Comparison of ENCODE assay signal across 7 mouse cellular contexts in genomic region chr11:32435410-32436060, GRCm38 (mm10). TPM values are rescaled to one million over a fixed set of nuclear protein-coding genes. Genes with fewer than 3 reads are reported as not detected.
A peak's percentile ranks its signal among the peaks of the same experiment; 100 is the strongest.
DNase-seq lines count a peak whose midpoint lies in the region; ATAC-seq and TF ChIP-seq lines count a peak whose summit lies in the region.

No protein-coding gene starts in this region.

- H3K27ac ChIP-seq in embryonic facial prominence, embryonic 10.5 days (replicated peaks) = peak overlapping the region; percentile 54; the same call in 1 of the 2 replicates
- H3K27ac ChIP-seq in heart, embryonic 16.5 days (ENCODE audit: low read length) = peak overlapping the region; percentile 71
- H3K27ac ChIP-seq in limb, embryonic 12.5 days = peak overlapping the region; percentile 80
- peak overlapping the region; percentile 85 for H3K27ac ChIP-seq in stomach, embryonic 16.5 days (ENCODE audit: low read length)
- H3K27ac ChIP-seq in thymus, adult 2 months (ENCODE audit: control insufficient read depth, insufficient read depth, low read length) = no peak overlapping the region

- H3K4me1 ChIP-seq in embryonic facial prominence, embryonic 10.5 days = peaks cover 7% of the 10 kb centered on the region
- H3K4me1 ChIP-seq in heart, embryonic 16.5 days (ENCODE audit: control insufficient read depth, insufficient read depth, low read length) = peaks cover 8% of the 10 kb centered on the region; the same call in 1 of the 2 replicates
- H3K4me1 ChIP-seq in limb, embryonic 12.5 days (replicated peaks) = peaks cover 9% of the 10 kb centered on the region
- peaks cover 14% of the 10 kb centered on the region for H3K4me1 ChIP-seq in stomach, embryonic 16.5 days (ENCODE audit: control insufficient read depth, insufficient read depth, low read length)
- H3K4me1 ChIP-seq in thymus, adult 2 months (replicated peaks; ENCODE audit: control insufficient read depth, insufficient read depth, low read length) = no peaks in the 10 kb centered on the region

- no peaks in the 10 kb centered on the region for H3K27me3 ChIP-seq in embryonic facial prominence, embryonic 10.5 days (replicated peaks; ENCODE audit: low read depth, poor library complexity, severe bottlenecking)
- no peaks in the 10 kb centered on the region for H3K27me3 ChIP-seq in heart, embryonic 16.5 days (ENCODE audit: control insufficient read depth, insufficient read depth, low read length)
- H3K27me3 ChIP-seq in limb, embryonic 12.5 days = no peaks in the 10 kb centered on the region
- no peaks in the 10 kb centered on the region for H3K27me3 ChIP-seq in stomach, embryonic 16.5 days (ENCODE audit: control insufficient read depth, insufficient read depth, low read length)
- H3K27me3 ChIP-seq in thymus, adult 2 months (ENCODE audit: control insufficient read depth, insufficient read depth, low read length) = no peaks in the 10 kb centered on the region

- H3K4me2 ChIP-seq in heart, embryonic 16.5 days (ENCODE audit: low read depth, low read length) = no peak overlapping the region
- no peak overlapping the region for H3K4me2 ChIP-seq in limb, embryonic 12.5 days
- no peak overlapping the region for H3K4me2 ChIP-seq in stomach, embryonic 16.5 days (ENCODE audit: low read depth, low read length)

- WGBS in embryonic facial prominence, embryonic 10.5 days = 68% methylated on average over 6 of the region's 6 CpGs
- WGBS in heart, embryonic 16.5 days = 43% methylated on average over 6 of the region's 6 CpGs
- 49% methylated on average over 6 of the region's 6 CpGs for WGBS in limb, embryonic 12.5 days
- 35% methylated on average over 6 of the region's 6 CpGs for WGBS in stomach, embryonic 16.5 days
- 84% methylated on average over 6 of the region's 6 CpGs for WGBS in thymus, adult 2 months

- no peaks in the 10 kb centered on the region for H3K9me3 ChIP-seq in embryonic facial prominence, embryonic 10.5 days
- 0 out of 2 replicates have a peak, but pooled peaks cover 3% of the 10 kb centered on the region for H3K9me3 ChIP-seq in heart, embryonic 16.5 days (replicated peaks; ENCODE audit: control insufficient read depth, low read length)
- H3K9me3 ChIP-seq in limb, embryonic 12.5 days = no peaks in the 10 kb centered on the region
- no peaks in the 10 kb centered on the region for H3K9me3 ChIP-seq in stomach, embryonic 16.5 days (replicated peaks; ENCODE audit: control insufficient read depth, low read length)

- no peak overlapping the region for H3K9ac ChIP-seq in heart, embryonic 16.5 days (ENCODE audit: low read length)
- 0 out of 2 replicates have a peak overlapping the region, but pooled peaks have one; percentile 27 for H3K9ac ChIP-seq in limb, embryonic 12.5 days (replicated peaks)
- H3K9ac ChIP-seq in stomach, embryonic 16.5 days (ENCODE audit: low read length) = 0 out of 2 replicates have a peak overlapping the region, but pooled peaks have one; percentile 12

- no peak for TF ChIP-seq POLR2A in thymus, adult 2 months (IDR thresholded peaks at IDR 0.05; ENCODE audit: control insufficient read depth, extremely low read depth, insufficient read depth, low read length, poor library complexity)

- H3K4me3 ChIP-seq in embryonic facial prominence, embryonic 10.5 days = no peak overlapping the region
- H3K4me3 ChIP-seq in heart, embryonic 16.5 days (ENCODE audit: low read length) = no peak overlapping the region
- H3K4me3 ChIP-seq in limb, embryonic 12.5 days (replicated peaks) = no peak overlapping the region
- H3K4me3 ChIP-seq in stomach, embryonic 16.5 days (replicated peaks; ENCODE audit: low read length) = no peak overlapping the region
- no peak overlapping the region for H3K4me3 ChIP-seq in thymus, adult 2 months (ENCODE audit: control insufficient read depth, insufficient read depth, low read length)

- no peaks in the 10 kb centered on the region for H3K36me3 ChIP-seq in embryonic facial prominence, embryonic 10.5 days (replicated peaks)
- H3K36me3 ChIP-seq in heart, embryonic 16.5 days (ENCODE audit: control insufficient read depth, insufficient read depth) = no peaks in the 10 kb centered on the region
- no peaks in the 10 kb centered on the region for H3K36me3 ChIP-seq in limb, embryonic 12.5 days
- no peaks in the 10 kb centered on the region for H3K36me3 ChIP-seq in stomach, embryonic 16.5 days (ENCODE audit: control insufficient read depth, insufficient read depth, low read length)
- no peaks in the 10 kb centered on the region for H3K36me3 ChIP-seq in thymus, adult 2 months (ENCODE audit: control insufficient read depth, insufficient read depth, low read length)

- TF ChIP-seq CTCF in thymus, adult 2 months (IDR thresholded peaks at IDR 0.05; ENCODE audit: borderline replicate concordance, control insufficient read depth, extremely low read depth, insufficient read depth, low read length, poor library complexity) = no peak

- ATAC-seq in heart, embryonic 16.5 days (replicated peaks; ENCODE audit: extremely low read depth, insufficient read depth, low FRiP score) = peak; percentile 90
- ATAC-seq in limb, embryonic 12.5 days (ENCODE audit: insufficient number of reproducible peaks, insufficient read depth, low FRiP score, low TSS enrichment, low read depth) = peak; percentile 84
- ATAC-seq in stomach, embryonic 16.5 days (ENCODE audit: insufficient read depth, low FRiP score) = peak; percentile 97

- DNase-seq in Muller cell, postnatal 12 days (ENCODE audit: inconsistent ontology term) = peak; percentile 86
- peak; percentile 30 for DNase-seq in embryonic facial prominence, embryonic 10.5 days (ENCODE audit: low spot score)
- DNase-seq in thymus, adult 2 months = no peak
- no peak for DNase-seq in layer of hippocampus, postnatal 14 days (ENCODE audit: low spot score in 2 of 2)

RNA-seq across cellular contexts. Expression of gene Ubtd2, which starts 19.6 kb away (rescaled TPM):
- polyA plus RNA-seq in embryonic facial prominence, embryonic 10.5 days (2016; fragmentation: Nextera tagmentation; extraction: Ambion mirVana) = 75.2 and 84.0 TPM in 2 replicates
- 25.5 and 27.1 TPM in 2 replicates for polyA plus RNA-seq in heart, embryonic 16.5 days (2015; fragmentation: Nextera tagmentation; extraction: Ambion mirVana)
- 88.8 and 94.4 TPM in 2 replicates for polyA plus RNA-seq in limb, embryonic 12.5 days (2016; fragmentation: Nextera tagmentation; extraction: Ambion mirVana)
- polyA plus RNA-seq in stomach, embryonic 16.5 days (2015; fragmentation: Nextera tagmentation; extraction: Ambion mirVana) = 39.2 and 40.3 TPM in 2 replicates
- polyA plus RNA-seq in thymus, adult 2 months (2012; rRNA removed) = 8.7 and 9.1 TPM in 2 replicates
- 10 to 100 TPM; 39.2 to 43.4 TPM for total RNA-seq in layer of hippocampus, postnatal 14 days (2021)

Comparison
In these comparisons a context has a peak if more than half of its experiments do, and no peak if none do; other contexts are left out.
1. DNase-seq: peak in Muller cell, postnatal 12 days (single experiment) and embryonic facial prominence, embryonic 10.5 days (single experiment); none in thymus, adult 2 months (single experiment) and layer of hippocampus, postnatal 14 days (0 of 2).
2. Peak in every context shown above with its lines, with median percentiles within 50 percentile points of each other: ATAC-seq.